Mouse (Mus musculus) regulatory T cell (primary cell): Measurements from ENCODE around the gene Sgpp2.

Experiments used
- in situ Hi-C: fragments of 300-600 bp; cut with MboI, MseI; formaldehyde crosslinking; loops from one replicate; pipeline ENCODE4 v1.15.1; 2025; ENCODE audit warnings: high pct_unique_total_duplicates

Gene Sgpp2

DNA sequence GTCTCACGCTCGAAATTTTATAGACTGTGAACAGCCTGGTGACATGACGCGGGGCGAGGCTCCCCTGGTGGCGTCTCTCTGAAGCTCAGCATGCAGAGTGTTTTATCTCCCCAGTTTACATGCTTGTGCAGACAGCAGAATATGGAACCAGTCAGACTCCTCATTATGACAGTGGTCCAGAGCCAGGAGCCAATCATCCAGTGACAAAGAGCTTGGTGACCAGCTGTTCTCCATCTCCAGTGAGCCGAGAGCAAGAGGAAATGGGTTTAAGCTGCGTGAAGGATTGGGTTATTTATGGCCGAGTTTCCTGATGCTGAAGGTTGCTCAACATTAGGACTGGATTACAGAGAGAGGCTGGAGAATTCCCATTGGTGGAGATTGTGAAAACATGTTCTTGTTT, 28.1 kb downstream of the Sgpp2 start:
- in situ Hi-C loops, result no loop called here

DNA sequence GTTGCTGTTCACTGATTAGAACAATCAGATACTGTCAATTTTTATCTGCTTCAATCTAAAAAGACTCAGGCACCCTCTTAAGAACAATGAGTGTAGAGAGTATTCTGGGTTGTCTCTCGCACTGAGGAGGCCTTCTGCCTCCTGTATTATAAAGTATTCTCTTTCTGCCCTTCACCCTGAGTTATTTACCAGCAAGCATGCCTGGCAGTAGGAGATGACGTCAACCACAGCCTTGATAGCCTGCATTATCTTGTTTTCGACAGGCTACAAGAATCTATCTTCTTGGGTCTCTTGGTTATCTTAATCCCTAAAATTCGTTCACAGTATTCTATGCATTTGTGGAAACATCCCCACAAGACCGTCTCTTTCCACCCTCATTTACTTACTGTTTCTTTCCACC, 29.8 kb downstream of the Sgpp2 start:
- in situ Hi-C loops, result no loop called here

DNA sequence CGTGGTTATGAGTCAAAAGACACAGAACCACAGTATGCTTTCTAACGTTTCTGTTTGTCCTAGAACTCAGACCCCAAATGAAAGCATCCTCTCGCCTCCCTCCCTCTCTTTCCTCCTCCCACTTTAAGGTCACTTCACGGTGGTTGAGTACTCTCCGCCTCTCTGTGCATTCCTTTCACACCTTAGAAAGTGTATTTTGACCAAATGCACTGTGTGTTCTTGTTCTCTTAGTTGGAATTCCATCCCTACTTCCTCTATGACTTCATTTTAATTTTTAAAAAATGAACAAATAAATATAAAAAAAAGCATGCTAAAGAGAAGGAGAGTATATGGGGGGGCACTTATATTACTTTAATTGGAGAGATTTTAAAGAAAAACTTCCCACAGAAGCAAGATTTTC, 30.4 kb downstream of the Sgpp2 start:
- in situ Hi-C loops, result no loop called here

DNA sequence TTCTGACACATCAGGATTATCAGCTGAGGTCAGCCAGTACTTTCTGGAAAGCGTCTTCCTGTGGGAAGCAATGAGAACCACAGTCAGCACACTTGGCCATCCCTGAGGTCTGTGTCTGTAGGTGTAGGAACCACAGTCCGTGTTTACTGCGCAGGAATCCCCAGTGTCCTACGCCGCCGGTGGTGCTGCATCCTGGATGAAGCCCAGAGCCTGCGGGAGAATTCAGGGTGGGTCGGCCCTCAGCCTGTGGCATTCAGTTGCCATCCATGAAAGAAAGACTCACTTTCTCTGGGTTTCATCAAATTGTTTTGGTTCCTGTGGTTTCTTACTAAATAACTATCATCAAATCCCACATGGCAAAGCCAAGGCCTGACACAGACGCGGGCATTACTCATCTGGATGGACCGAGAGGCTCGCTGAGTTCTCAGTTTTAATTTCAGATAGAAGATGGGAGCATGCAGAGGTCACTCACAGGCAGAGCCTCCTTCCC, 37.2 kb downstream of the Sgpp2 start:
- in situ Hi-C loops, result no loop called here

- in situ Hi-C loops, result no loop called here
Observed at GRCm38 (mm10) chr1:78349219-78349618, 39.1 kb downstream of the Sgpp2 start.

DNA sequence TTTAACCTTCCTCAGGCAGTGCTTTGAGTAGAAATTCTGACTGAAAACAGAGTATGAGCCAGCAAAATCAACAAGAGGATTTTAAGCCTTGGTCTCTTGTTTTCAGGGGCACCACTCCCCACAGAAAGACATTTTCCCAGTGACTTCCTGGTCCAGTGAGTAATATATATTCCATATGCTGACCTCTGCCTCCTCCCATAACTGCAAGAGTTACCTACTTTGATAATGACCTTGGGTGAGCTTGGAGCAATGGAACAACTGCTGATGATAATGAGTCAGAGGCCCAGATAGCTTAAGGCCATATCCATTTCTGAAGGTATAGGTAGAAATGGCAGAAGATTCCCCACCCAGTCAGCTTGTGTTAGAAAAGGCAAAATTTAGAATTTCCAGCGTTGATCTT, 43.1 kb downstream of the Sgpp2 start:
- in situ Hi-C loops, result no loop called here

- in situ Hi-C loops, result no loop called here
Observed at GRCm38 (mm10) chr1:78355123-78355522, 45.0 kb downstream of the Sgpp2 start.

DNA sequence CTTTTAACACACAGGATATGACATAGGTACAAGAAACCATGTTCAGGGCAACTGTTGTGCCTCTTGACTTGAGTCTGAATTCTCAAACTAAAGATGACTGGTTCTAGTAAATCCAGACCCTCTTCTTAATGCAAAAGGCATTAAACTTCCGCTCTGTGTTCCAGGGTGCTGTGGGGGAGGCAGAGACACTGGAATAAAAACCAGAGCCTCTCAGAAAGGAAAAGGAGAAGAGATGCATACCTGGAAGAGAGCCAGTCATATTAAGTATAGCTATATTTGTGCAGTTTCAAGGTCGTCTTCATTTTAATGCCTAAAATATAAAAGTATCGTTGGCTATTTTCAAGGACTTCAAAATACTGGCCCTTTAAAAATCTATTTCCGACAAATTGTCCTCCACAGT, 47.3 kb downstream of the Sgpp2 start:
- in situ Hi-C loops, result no loop called here

- in situ Hi-C loops, result no loop called here
Observed at GRCm38 (mm10) chr1:78357868-78358267, 47.7 kb downstream of the Sgpp2 start.

GRCm38 (mm10) chr1:78363965-78364889, 54.1 kb downstream of the Sgpp2 start:
- in situ Hi-C loops, result no loop called here

DNA sequence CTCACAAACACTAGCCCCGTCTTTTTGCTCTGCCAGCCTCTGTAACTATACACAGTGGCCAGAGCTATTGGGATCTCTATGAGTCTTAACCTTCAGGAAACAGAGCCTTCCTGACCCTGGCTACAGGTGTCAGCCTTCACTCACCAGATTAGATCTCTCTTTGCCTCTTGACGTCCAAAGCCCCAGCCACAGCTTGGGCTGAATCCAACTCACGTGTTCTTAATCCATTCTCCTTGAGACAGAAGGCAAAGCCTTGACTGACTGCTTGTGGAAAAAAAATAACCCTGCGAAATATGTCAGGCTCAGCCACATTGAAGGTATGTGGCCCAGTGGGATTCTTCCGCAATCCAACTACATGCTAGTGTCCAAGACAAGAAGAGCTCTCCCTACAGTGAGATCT, 57.7 kb downstream of the Sgpp2 start:
- in situ Hi-C loops, result no loop called here

DNA sequence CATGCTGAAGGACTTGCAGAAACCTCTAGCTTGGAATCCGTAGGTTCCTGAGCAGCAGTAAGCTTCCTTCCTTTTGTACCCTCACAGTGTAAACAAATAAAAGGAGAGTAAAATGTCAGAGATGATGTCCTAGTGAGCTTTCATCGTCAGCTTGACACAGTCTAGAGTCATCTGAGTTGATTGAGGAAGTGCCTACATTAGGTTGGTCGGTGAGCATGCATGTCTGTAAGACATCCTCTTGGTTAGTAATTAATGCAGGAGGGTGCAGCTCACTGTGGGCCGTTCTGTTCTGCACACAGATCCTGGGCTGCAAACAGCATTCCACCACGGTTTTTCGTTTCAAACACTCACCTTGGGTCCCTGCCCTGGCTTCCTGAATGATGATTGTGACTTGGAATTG, 60.0 kb downstream of the Sgpp2 start:
- in situ Hi-C loops, result no loop called here

GRCm38 (mm10) chr1:78371569-78372236, 61.6 kb downstream of the Sgpp2 start:
- in situ Hi-C loops, result no loop called here

DNA sequence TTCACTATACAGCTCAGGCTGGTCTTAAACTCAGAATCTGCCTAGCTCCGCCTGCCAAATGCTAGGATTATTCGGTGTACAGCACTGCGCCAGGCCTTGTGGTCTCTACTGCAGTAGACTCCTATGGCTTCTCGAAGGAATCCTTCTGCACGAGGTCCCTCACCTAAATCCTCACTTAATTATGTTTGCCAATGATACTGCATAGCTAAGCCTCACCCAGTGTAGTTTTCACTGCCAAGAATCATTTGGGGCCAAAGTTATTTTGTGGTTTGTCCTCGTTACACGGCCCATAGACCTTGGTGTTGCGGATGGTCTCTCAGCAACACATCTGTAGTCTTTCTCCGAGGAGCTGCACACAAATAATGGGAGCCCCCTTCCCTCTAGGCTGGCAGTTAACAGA, 62.2 kb downstream of the Sgpp2 start:
- in situ Hi-C loops, result no loop called here

GRCm38 (mm10) chr1:78373836-78374235, 63.7 kb downstream of the Sgpp2 start:
- in situ Hi-C loops, result no loop called here

GRCm38 (mm10) chr1:78375058-78375457, 64.9 kb downstream of the Sgpp2 start:
- in situ Hi-C loops, result no loop called here

GRCm38 (mm10) chr1:78380950-78381349, 70.8 kb downstream of the Sgpp2 start:
- in situ Hi-C loops, result loop anchor here (10.0 kb wide), 1 partner anchor 146 kb away; no protein-coding TSS in a partner anchor

DNA sequence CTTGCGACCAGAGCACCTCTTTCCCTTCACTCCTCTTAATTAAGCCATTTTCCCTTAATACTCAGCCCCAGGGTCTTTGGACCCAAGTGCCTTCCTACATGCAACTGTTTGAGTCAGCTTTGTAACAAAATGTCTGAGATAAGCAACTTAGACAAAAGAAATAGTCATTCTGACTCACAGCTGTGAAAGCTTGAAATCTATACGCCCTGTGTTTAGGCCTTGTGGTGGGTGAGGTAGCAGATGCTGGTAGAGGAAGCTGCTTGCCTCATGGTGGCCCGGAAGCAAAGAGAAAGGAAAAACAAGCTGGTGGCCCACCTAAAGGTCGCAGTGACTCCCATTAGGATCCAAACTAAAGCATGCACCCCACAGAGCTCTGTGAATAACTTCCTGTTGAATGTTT, 77.7 kb downstream of the Sgpp2 start:
- in situ Hi-C loops, result loop anchor here (10.0 kb wide), 1 partner anchor 153 kb away; no protein-coding TSS in a partner anchor

DNA sequence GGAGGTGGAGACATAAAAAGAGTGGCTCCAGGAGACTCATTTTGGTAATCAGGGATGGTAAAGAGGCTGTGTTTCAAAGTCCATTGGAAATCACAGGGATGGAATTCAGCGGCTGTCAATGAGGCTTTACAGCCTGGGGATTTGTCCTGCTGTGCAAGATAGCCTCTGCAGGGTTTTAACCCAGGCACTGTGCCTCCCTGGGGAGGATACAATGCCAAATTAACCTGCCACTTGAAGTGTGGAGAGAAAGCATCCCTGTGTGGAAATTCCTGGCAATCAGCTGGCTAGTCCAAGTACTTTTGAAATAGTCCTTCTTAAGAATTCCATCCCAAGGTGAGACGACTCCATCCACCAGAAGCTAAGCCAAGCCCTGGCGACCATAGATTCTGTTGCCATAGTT, 78.7 kb downstream of the Sgpp2 start:
- in situ Hi-C loops, result loop anchor here (10.0 kb wide), 1 partner anchor 154 kb away; no protein-coding TSS in a partner anchor

DNA sequence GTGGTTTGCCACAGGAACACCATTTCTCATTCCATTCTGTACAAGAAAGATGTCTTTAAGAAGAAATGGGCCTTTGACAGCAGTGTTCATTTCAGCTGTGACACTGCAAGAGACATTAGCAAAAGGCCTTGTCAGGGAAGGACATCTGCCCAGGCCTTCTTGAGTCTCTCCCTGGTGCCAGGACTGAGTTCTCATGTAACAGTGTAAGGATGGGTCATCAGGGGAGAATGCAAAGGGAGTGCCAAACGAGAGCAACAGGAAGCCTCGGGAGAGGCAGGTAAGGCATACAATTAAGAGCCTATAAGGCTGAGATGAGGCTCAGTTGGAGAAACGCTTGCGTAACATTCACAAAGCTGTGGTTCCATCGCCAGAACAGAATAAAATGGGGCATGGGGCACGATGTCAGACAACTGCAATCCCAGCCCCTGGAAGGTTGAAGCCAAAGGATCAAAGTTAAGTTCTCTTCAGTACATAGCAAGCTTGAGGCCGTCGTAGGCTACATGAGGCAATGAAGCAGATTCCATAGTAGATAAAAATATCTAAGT, 85.1 kb downstream of the Sgpp2 start:
- in situ Hi-C loops, result no loop called here

DNA sequence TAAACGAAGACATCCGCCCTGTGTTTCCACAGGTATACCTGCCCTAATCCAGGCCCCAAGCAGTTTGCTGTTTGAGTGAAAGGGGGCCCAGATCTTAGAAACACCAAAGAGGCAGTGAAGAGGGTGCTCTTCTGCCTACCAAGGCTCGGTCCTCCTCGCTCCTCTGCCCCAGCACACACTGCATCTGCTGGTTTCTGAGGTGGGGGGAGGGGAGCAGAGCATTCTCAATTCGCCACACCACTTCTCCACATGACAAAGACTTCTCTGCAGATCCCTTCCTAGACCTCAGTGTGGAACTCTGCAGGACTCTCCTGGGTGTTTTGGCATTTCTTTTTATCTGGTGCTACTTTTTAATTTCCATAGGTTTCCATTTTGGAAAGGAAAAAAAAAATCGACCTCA, 85.6 kb downstream of the Sgpp2 start:
- in situ Hi-C loops, result no loop called here

GRCm38 (mm10) chr1:78396320-78396913, 86.3 kb downstream of the Sgpp2 start:
- in situ Hi-C loops, result no loop called here
